Mouse (Mus musculus): ENCODE measurements around the gene Dnah10. TPM values are rescaled to one million over a fixed set of nuclear protein-coding genes. Genes with fewer than 3 reads are reported as not detected.

Dnah10 gene
- polyA plus RNA-seq, 1 experiment = not detected

- H3K4me3 ChIP-seq (replicated peaks; ENCODE audit: control insufficient read depth, low read depth, low read length) = no peak overlapping the region
- TF ChIP-seq POLR2A (IDR thresholded peaks at IDR 0.05; ENCODE audit: borderline replicate concordance, control insufficient read depth, low read depth, low read length) = no peak
- TF ChIP-seq CTCF (IDR thresholded peaks at IDR 0.05; ENCODE audit: control insufficient read depth, insufficient read depth, low read length) = no peak
- 73% methylated on average over 18 of the region's 18 CpGs for WGBS
- H3K27ac ChIP-seq (ENCODE audit: control insufficient read depth, insufficient read depth, low read depth, low read length, poor library complexity) = no peak overlapping the region
- no peaks in the 10 kb centered on the region for H3K4me1 ChIP-seq (ENCODE audit: control insufficient read depth, insufficient read depth, low read length)
These were observed 97.4 kb downstream of the Dnah10 start for GRCm38 (mm10) chr5:124822128-124822894.

GRCm38 (mm10) chr5:124830331-124830730, 105.4 kb downstream of the Dnah10 start:
- TF ChIP-seq POLR2A (IDR thresholded peaks at IDR 0.05; ENCODE audit: borderline replicate concordance, control insufficient read depth, low read depth, low read length) (no peak), CTCF (IDR thresholded peaks at IDR 0.05; ENCODE audit: control insufficient read depth, insufficient read depth, low read length) (no peak)
- H3K4me1 ChIP-seq (ENCODE audit: control insufficient read depth, insufficient read depth, low read length) = no peaks in the 10 kb centered on the region; the same call in 1 of the 2 replicates
- H3K27ac ChIP-seq (ENCODE audit: control insufficient read depth, insufficient read depth, low read depth, low read length, poor library complexity) = no peak overlapping the region
- H3K4me3 ChIP-seq (replicated peaks; ENCODE audit: control insufficient read depth, low read depth, low read length) = no peak overlapping the region
- 86% methylated on average over 12 of the region's 12 CpGs for WGBS

- Histone ChIP-seq H3K4me3 (replicated peaks; ENCODE audit: control insufficient read depth, low read depth, low read length) (no peak overlapping the region), H3K4me1 (ENCODE audit: control insufficient read depth, insufficient read depth, low read length) (no peaks in the 10 kb centered on the region; the same call in 1 of the 2 replicates), H3K27ac (ENCODE audit: control insufficient read depth, insufficient read depth, low read depth, low read length, poor library complexity) (no peak overlapping the region)
- TF ChIP-seq CTCF (IDR thresholded peaks at IDR 0.05; ENCODE audit: control insufficient read depth, insufficient read depth, low read length) = no peak
- WGBS = 92% methylated on average over 15 of the region's 15 CpGs
These were observed 110.3 kb downstream of the Dnah10 start for GRCm38 (mm10) chr5:124835218-124835617.

GRCm38 (mm10) chr5:124836075-124836474, 111.2 kb downstream of the Dnah10 start:
- Histone ChIP-seq H3K4me1 (ENCODE audit: control insufficient read depth, insufficient read depth, low read length) (no peaks in the 10 kb centered on the region; the same call in 1 of the 2 replicates), H3K4me3 (replicated peaks; ENCODE audit: control insufficient read depth, low read depth, low read length) (no peak overlapping the region), H3K27ac (ENCODE audit: control insufficient read depth, insufficient read depth, low read depth, low read length, poor library complexity) (no peak overlapping the region)
- TF ChIP-seq CTCF (IDR thresholded peaks at IDR 0.05; ENCODE audit: control insufficient read depth, insufficient read depth, low read length) (no peak), POLR2A (IDR thresholded peaks at IDR 0.05; ENCODE audit: borderline replicate concordance, control insufficient read depth, low read depth, low read length) (no peak)
- WGBS = 87% methylated on average over 10 of the region's 10 CpGs

GRCm38 (mm10) chr5:124836621-124837020, 111.7 kb downstream of the Dnah10 start:
- no peak for TF ChIP-seq POLR2A (IDR thresholded peaks at IDR 0.05; ENCODE audit: borderline replicate concordance, control insufficient read depth, low read depth, low read length)
- TF ChIP-seq CTCF (IDR thresholded peaks at IDR 0.05; ENCODE audit: control insufficient read depth, insufficient read depth, low read length) = no peak
- H3K4me1 ChIP-seq (ENCODE audit: control insufficient read depth, insufficient read depth, low read length) = no peaks in the 10 kb centered on the region; the same call in 1 of the 2 replicates
- H3K4me3 ChIP-seq (replicated peaks; ENCODE audit: control insufficient read depth, low read depth, low read length) = no peak overlapping the region
- WGBS = 27% methylated on average over 4 of the region's 4 CpGs
- no peak overlapping the region for H3K27ac ChIP-seq (ENCODE audit: control insufficient read depth, insufficient read depth, low read depth, low read length, poor library complexity)

GRCm38 (mm10) chr5:124840202-124840601, 115.3 kb downstream of the Dnah10 start:
- 69% methylated on average over 7 of the region's 7 CpGs for WGBS
- H3K4me1 ChIP-seq (ENCODE audit: control insufficient read depth, insufficient read depth, low read length) = no peaks in the 10 kb centered on the region; the same call in 1 of the 2 replicates
- no peak for TF ChIP-seq POLR2A (IDR thresholded peaks at IDR 0.05; ENCODE audit: borderline replicate concordance, control insufficient read depth, low read depth, low read length)
- TF ChIP-seq CTCF (IDR thresholded peaks at IDR 0.05; ENCODE audit: control insufficient read depth, insufficient read depth, low read length) = no peak
- no peak overlapping the region for H3K27ac ChIP-seq (ENCODE audit: control insufficient read depth, insufficient read depth, low read depth, low read length, poor library complexity)
- no peak overlapping the region for H3K4me3 ChIP-seq (replicated peaks; ENCODE audit: control insufficient read depth, low read depth, low read length)

- Histone ChIP-seq H3K4me1 (ENCODE audit: control insufficient read depth, insufficient read depth, low read length) (no peaks in the 10 kb centered on the region), H3K4me3 (replicated peaks; ENCODE audit: control insufficient read depth, low read depth, low read length) (no peak overlapping the region), H3K27ac (ENCODE audit: control insufficient read depth, insufficient read depth, low read depth, low read length, poor library complexity) (no peak overlapping the region)
- no peak for TF ChIP-seq POLR2A (IDR thresholded peaks at IDR 0.05; ENCODE audit: borderline replicate concordance, control insufficient read depth, low read depth, low read length)
- no peak for TF ChIP-seq CTCF (IDR thresholded peaks at IDR 0.05; ENCODE audit: control insufficient read depth, insufficient read depth, low read length)
- 89% methylated on average over 2 of the region's 2 CpGs for WGBS
These were observed 115.8 kb downstream of the Dnah10 start for GRCm38 (mm10) chr5:124840669-124841068.

- TF ChIP-seq POLR2A (IDR thresholded peaks at IDR 0.05; ENCODE audit: borderline replicate concordance, control insufficient read depth, low read depth, low read length) (no peak), CTCF (IDR thresholded peaks at IDR 0.05; ENCODE audit: control insufficient read depth, insufficient read depth, low read length) (no peak)
- 71% methylated on average over 8 of the region's 8 CpGs for WGBS
These were observed 118.5 kb downstream of the Dnah10 start for GRCm38 (mm10) chr5:124843386-124843785.

More at GRCm38 (mm10) chr5:124843386-124843785, 118.5 kb downstream of the Dnah10 start:
- Histone ChIP-seq H3K27ac (ENCODE audit: control insufficient read depth, insufficient read depth, low read depth, low read length, poor library complexity) (no peak overlapping the region), H3K4me1 (ENCODE audit: control insufficient read depth, insufficient read depth, low read length) (no peaks in the 10 kb centered on the region), H3K4me3 (replicated peaks; ENCODE audit: control insufficient read depth, low read depth, low read length) (no peak overlapping the region)
